Mouse (Mus musculus): ENCODE measurements around the gene Rnf26.

Rnf26 gene

GRCm38 (mm10) chr9:44113105-44113789 is at the start of gene Rnf26, which contains the start of gene Gm49380:
Gene Rnf26, minus strand, starts transcription at chr9:44113517.
Gene Gm49380, minus strand, starts transcription at chr9:44113500.
- DNase-seq (ENCODE audit: low spot score in 2 of 2), result peak; percentile 94

GRCm38 (mm10) chr9:44159886-44160285 is 46.6 kb upstream of the Rnf26 start:
- no peak for DNase-seq (ENCODE audit: low spot score in 2 of 2)

- DNase-seq (ENCODE audit: low spot score in 2 of 2), result no peak
Measured at GRCm38 (mm10) chr9:44147290-44147689, 34.0 kb upstream of the Rnf26 start.

- DNase-seq (ENCODE audit: low spot score in 2 of 2), result no peak
Measured at GRCm38 (mm10) chr9:44144718-44145060, 31.4 kb upstream of the Rnf26 start.

- DNase-seq (ENCODE audit: low spot score in 2 of 2), result no peak
Measured at GRCm38 (mm10) chr9:44144023-44144717, 30.9 kb upstream of the Rnf26 start.

GRCm38 (mm10) chr9:44143421-44143820 is 30.1 kb upstream of the Rnf26 start:
- no peak for DNase-seq (ENCODE audit: low spot score in 2 of 2)

GRCm38 (mm10) chr9:44141951-44142350 is 28.6 kb upstream of the Rnf26 start:
- DNase-seq (ENCODE audit: low spot score in 2 of 2), result no peak

GRCm38 (mm10) chr9:44137846-44138245 is 24.5 kb upstream of the Rnf26 start:
- no peak for DNase-seq (ENCODE audit: low spot score in 2 of 2)

GRCm38 (mm10) chr9:44135731-44136411 is 22.6 kb upstream of the Rnf26 start:
- no peak for DNase-seq (ENCODE audit: low spot score in 2 of 2)

- no peak for DNase-seq (ENCODE audit: low spot score in 2 of 2)
Measured at GRCm38 (mm10) chr9:44134851-44135730, 21.8 kb upstream of the Rnf26 start.

GRCm38 (mm10) chr9:44134101-44134850 is 21.0 kb upstream of the Rnf26 start, which contains the start of gene Mcam:
Gene Mcam, plus strand, starts transcription at chr9:44134469.
- peak in 1 of 2 experiments; percentile 40 for DNase-seq (ENCODE audit: low spot score in 2 of 2)

GRCm38 (mm10) chr9:44133287-44133686 is 20.0 kb upstream of the Rnf26 start:
- DNase-seq (ENCODE audit: low spot score in 2 of 2), result no peak

GRCm38 (mm10) chr9:44132200-44132599 is 18.9 kb upstream of the Rnf26 start:
- DNase-seq (ENCODE audit: low spot score in 2 of 2), result no peak

GRCm38 (mm10) chr9:44131276-44131590 is 17.9 kb upstream of the Rnf26 start:
- no peak for DNase-seq (ENCODE audit: low spot score in 2 of 2)

GRCm38 (mm10) chr9:44130581-44131275 is 17.4 kb upstream of the Rnf26 start:
- no peak for DNase-seq (ENCODE audit: low spot score in 2 of 2)

- DNase-seq (ENCODE audit: low spot score in 2 of 2), result no peak
Measured at GRCm38 (mm10) chr9:44130034-44130433, 16.7 kb upstream of the Rnf26 start.

GRCm38 (mm10) chr9:44129633-44130032 is 16.3 kb upstream of the Rnf26 start:
- DNase-seq (ENCODE audit: low spot score in 2 of 2), result no peak

- DNase-seq (ENCODE audit: low spot score in 2 of 2), result no peak
Measured at GRCm38 (mm10) chr9:44127351-44127801, 14.1 kb upstream of the Rnf26 start.

- DNase-seq (ENCODE audit: low spot score in 2 of 2), result no peak
Measured at GRCm38 (mm10) chr9:44126746-44127145, 13.4 kb upstream of the Rnf26 start.

All from frontal cortex, postnatal 14 days (tissue).